Mouse (Mus musculus): ENCODE measurements around the gene Vmn2r77.
"Not testable (repeated sequence)": the region's sequence is repeated elsewhere in the genome, so short reads cannot be mapped to it uniquely, and the experiment has no call there.

Gene Vmn2r77

GRCm38 (mm10) chr7:86794727-86795126 is at the start of gene Vmn2r77:
Gene Vmn2r77 (plus strand): TSS chr7:86795027.
- DNase-seq (ENCODE audit: low spot score), result no peak

- DNase-seq (ENCODE audit: low spot score), result no peak
These were observed 34.1 kb upstream of the Vmn2r77 start for GRCm38 (mm10) chr7:86760751-86761150.

GRCm38 (mm10) chr7:86764628-86765027 is 30.2 kb upstream of the Vmn2r77 start:
- no peak for DNase-seq (ENCODE audit: low spot score)

GRCm38 (mm10) chr7:86771621-86772020 is 23.2 kb upstream of the Vmn2r77 start:
- DNase-seq (ENCODE audit: low spot score), result no peak

GRCm38 (mm10) chr7:86775617-86776325 is 19.1 kb upstream of the Vmn2r77 start, which contains the start of gene Folh1:
Gene Folh1 (minus strand): TSS chr7:86775943.
- DNase-seq (ENCODE audit: low spot score), result no peak

- not testable (repeated sequence) for DNase-seq (ENCODE audit: low spot score)
These were observed 20.4 kb downstream of the Vmn2r77 start for GRCm38 (mm10) chr7:86815241-86815640.

- DNase-seq (ENCODE audit: low spot score), result not testable (repeated sequence)
These were observed 20.9 kb downstream of the Vmn2r77 start for GRCm38 (mm10) chr7:86815716-86816115.

- DNase-seq (ENCODE audit: low spot score), result no peak
These were observed 21.6 kb downstream of the Vmn2r77 start for GRCm38 (mm10) chr7:86816466-86816865.
